Mouse (Mus musculus) lung, adult 2 months (tissue): ENCODE data around the gene Abcc10.

Experiments used
- CTCF ChIP-seq: fragments of 200-500 bp; IDR thresholded peaks from 2 replicates; pipeline ENCODE4 v1.5.1; 2011; ENCODE audit warnings: mild to moderate bottlenecking, low read length, control low read depth; ENCODE audit not compliant: insufficient read depth
- POLR2A ChIP-seq: fragments of 200-500 bp; IDR thresholded peaks from 2 replicates; pipeline ENCODE4 v1.6.1; 2011; ENCODE audit warnings: low read depth, mild to moderate bottlenecking, control low read depth, low read length, borderline replicate concordance; ENCODE audit errors: extremely low read depth

DNA sequence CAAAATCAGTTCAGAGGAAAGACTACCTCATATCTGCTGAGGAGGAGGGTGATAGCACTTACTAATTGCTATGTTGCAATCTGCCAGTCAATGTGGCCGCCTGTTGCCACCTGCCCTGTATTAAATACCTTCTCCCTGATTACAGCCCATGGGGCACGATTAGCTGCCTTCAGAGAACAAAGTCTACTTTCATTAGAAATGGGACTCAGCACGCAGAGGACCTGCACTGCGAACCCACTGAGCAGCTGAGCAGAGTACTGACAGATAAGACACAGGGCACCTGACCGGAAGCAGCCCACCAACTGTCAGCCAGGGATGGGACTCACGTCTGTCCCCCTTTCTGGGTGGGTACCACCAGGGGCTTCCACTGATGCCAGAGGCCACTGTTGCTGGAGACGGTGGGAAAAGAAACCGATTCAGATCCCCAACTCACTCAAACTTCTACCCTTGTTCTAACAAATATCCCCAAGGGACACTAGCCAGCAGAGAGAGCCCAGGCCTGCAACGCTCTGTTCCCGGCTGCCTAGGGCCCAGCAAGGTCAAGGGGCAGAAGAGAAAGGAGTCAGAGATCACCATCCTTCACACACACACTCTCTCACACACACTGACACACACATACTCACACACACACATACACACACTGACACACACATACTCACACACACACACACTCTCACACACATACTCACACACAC, 60.0 kb downstream of the Abcc10 start:
- TF ChIP-seq CTCF (no peak), POLR2A (no peak)
